Mouse (Mus musculus) spleen, adult 2 months (tissue): Measurements from ENCODE around the gene Gm20388. TPM values are rescaled to one million over a fixed set of nuclear protein-coding genes. Genes with fewer than 3 reads are reported as not detected.

Experiments
- DNase-seq, 2 experiments: peaks; one replicate each; pipeline versions ENCODE4 v3.0.0 to v3.0.0-alpha.2; 2012 to 2021; ENCODE audit warnings: low spot score in 2 of 2, low read depth in 1 of 2
- H3K27ac ChIP-seq: fragments of 200-500 bp; 2 replicates; pipeline ENCODE4 v1.5.1; 2012; ENCODE audit warnings: low read length, inconsistent platforms; ENCODE audit not compliant: insufficient read depth
- H3K27me3 ChIP-seq: fragments of 200-500 bp; 2 replicates; pipeline ENCODE4 v1.6.1; 2012; ENCODE audit warnings: mild to moderate bottlenecking, moderate library complexity, low read length, inconsistent platforms; ENCODE audit not compliant: control insufficient read depth, insufficient read depth
- H3K36me3 ChIP-seq: fragments of 200-500 bp; 2 replicates; pipeline ENCODE4 v1.6.1; 2012; ENCODE audit warnings: mild to moderate bottlenecking, low read length, inconsistent platforms; ENCODE audit not compliant: control insufficient read depth, insufficient read depth
- H3K4me1 ChIP-seq: fragments of 200-500 bp; 2 replicates; pipeline ENCODE4 v1.6.1; 2011; ENCODE audit warnings: inconsistent platforms; ENCODE audit not compliant: control insufficient read depth, insufficient read depth, insufficient read length
- H3K4me3 ChIP-seq: fragments of 200-500 bp; 2 replicates; pipeline ENCODE4 v1.5.1; 2011; ENCODE audit warnings: mild to moderate bottlenecking, inconsistent platforms; ENCODE audit not compliant: insufficient read depth, insufficient read length; ENCODE audit errors: extremely low read depth
- CTCF ChIP-seq: fragments of 200-500 bp; IDR thresholded peaks from 2 replicates; pipeline ENCODE4 v1.5.1; 2011; ENCODE audit warnings: mild to moderate bottlenecking, inconsistent platforms; ENCODE audit not compliant: insufficient read depth, insufficient read length, insufficient replicate concordance; ENCODE audit errors: extremely low read depth
- POLR2A ChIP-seq: fragments of 200-500 bp; IDR thresholded peaks from 2 replicates; pipeline ENCODE4 v1.6.1; 2011; ENCODE audit warnings: low read depth, low read length, inconsistent platforms
- WGBS: fragments of 180-500 bp; shearing (Covaris S2); methylation state at CpG from one replicate; pipeline ENCODE4 v1.1.7; 2018; 5-methylcytosine and 5-hydroxymethylcytosine counted together
- polyA plus RNA-seq: library from polyadenylated mRNA; depleted of rRNA; stranded (reverse); fragments of >200 nt; gene quantifications from 2 replicates; pipeline ENCODE4 v1.2.3, GENCODE M21; 2012

Gene Gm20388
- polyA plus RNA-seq, 1 experiment: 26.1 TPM

GRCm38 (mm10) chr8:122301081-122301480 is 2390.4 kb downstream of the Gm20388 start:
- 91% methylated on average over 13 of the region's 13 CpGs for WGBS
- no peak for TF ChIP-seq CTCF
- no peak for TF ChIP-seq POLR2A
- DNase-seq: no peak
- Histone ChIP-seq H3K36me3 (peaks cover 3% of the 10 kb centered on the region), H3K4me1 (peaks cover 14% of the 10 kb centered on the region; the same call in 1 of the 2 replicates), H3K4me3 (no peak overlapping the region), H3K27me3 (no peaks in the 10 kb centered on the region), H3K27ac (no peak overlapping the region)

- Histone ChIP-seq H3K36me3 (peaks cover 3% of the 10 kb centered on the region), H3K4me1 (peaks cover 14% of the 10 kb centered on the region; the same call in 1 of the 2 replicates), H3K27me3 (no peaks in the 10 kb centered on the region), H3K4me3 (no peak overlapping the region), H3K27ac (no peak overlapping the region)
- DNase-seq: no peak
- 76% methylated on average over 5 of the region's 5 CpGs for WGBS
- TF ChIP-seq CTCF: no peak
- no peak for TF ChIP-seq POLR2A
These were observed 2391.2 kb downstream of the Gm20388 start for GRCm38 (mm10) chr8:122301866-122302265.

- H3K27me3 ChIP-seq: no peaks in the 10 kb centered on the region
- no peak overlapping the region; the same call in 1 of the 2 replicates for H3K27ac ChIP-seq
- no peak for DNase-seq
- H3K36me3 ChIP-seq: peaks cover 5% of the 10 kb centered on the region
- H3K4me1 ChIP-seq: peaks cover 14% of the 10 kb centered on the region; the same call in 1 of the 2 replicates
- no peak for TF ChIP-seq POLR2A
- no peak for TF ChIP-seq CTCF
- 61% methylated on average over 6 of the region's 6 CpGs for WGBS
- H3K4me3 ChIP-seq: no peak overlapping the region
These were observed 2392.8 kb downstream of the Gm20388 start for GRCm38 (mm10) chr8:122303451-122303850.

GRCm38 (mm10) chr8:122304058-122304457 is 2393.4 kb downstream of the Gm20388 start:
- no peak for DNase-seq
- H3K27ac ChIP-seq: no peak overlapping the region
- WGBS: 20% methylated on average over 3 of the region's 3 CpGs
- TF ChIP-seq CTCF (no peak), POLR2A (no peak)
- H3K36me3 ChIP-seq: peaks cover 5% of the 10 kb centered on the region
- no peak overlapping the region for H3K4me3 ChIP-seq
- H3K4me1 ChIP-seq: peaks cover 9% of the 10 kb centered on the region; the same call in 1 of the 2 replicates
- no peaks in the 10 kb centered on the region for H3K27me3 ChIP-seq

GRCm38 (mm10) chr8:122306660-122307399 is 2396.2 kb downstream of the Gm20388 start:
- DNase-seq: no peak
- no peak overlapping the region for H3K27ac ChIP-seq
- H3K27me3 ChIP-seq: no peaks in the 10 kb centered on the region
- H3K4me1 ChIP-seq: no peaks in the 10 kb centered on the region
- H3K36me3 ChIP-seq: peaks cover 5% of the 10 kb centered on the region
- WGBS: 82% methylated on average over 26 of the region's 26 CpGs
- no peak for TF ChIP-seq CTCF
- no peak for TF ChIP-seq POLR2A
- no peak overlapping the region for H3K4me3 ChIP-seq

GRCm38 (mm10) chr8:122307836-122308235 is 2397.2 kb downstream of the Gm20388 start:
- Histone ChIP-seq H3K27ac (no peak overlapping the region), H3K27me3 (no peaks in the 10 kb centered on the region), H3K4me1 (no peaks in the 10 kb centered on the region), H3K36me3 (peaks cover 5% of the 10 kb centered on the region), H3K4me3 (no peak overlapping the region)
- TF ChIP-seq CTCF (no peak), POLR2A (no peak)
- 91% methylated on average over 8 of the region's 8 CpGs for WGBS
- DNase-seq: no peak

- H3K4me3 ChIP-seq: no peak overlapping the region
- no peak for DNase-seq
- 87% methylated on average over 12 of the region's 12 CpGs for whole genome bisulfite sequencing
- no peaks in the 10 kb centered on the region for H3K27me3 ChIP-seq
- H3K4me1 ChIP-seq: peaks cover under 1% of the 10 kb centered on the region; the same call in 1 of the 2 replicates
- peaks cover 5% of the 10 kb centered on the region for H3K36me3 ChIP-seq
- no peak for TF ChIP-seq POLR2A
- no peak for TF ChIP-seq CTCF
- H3K27ac ChIP-seq: peak overlapping the region; percentile 34; the same call in 1 of the 2 replicates
These were observed 2398.6 kb downstream of the Gm20388 start for GRCm38 (mm10) chr8:122309272-122309671.
